In genomic region chr12:52368466-52368865, GRCm38 (mm10) we compare ENCODE assay signal across 29 mouse cellular contexts.
DNase-seq lines count a peak whose midpoint lies in the region; ATAC-seq and TF ChIP-seq lines count a peak whose summit lies in the region.
"Had no signal": no experiment of that assay in that cellular context is flagged by ENCODE, and none has a peak within 500 bp of the region (broad histone marks: within the 10 kb centered on the region; RNA-seq: fewer than 3 reads in every experiment).

No protein-coding gene starts in this region.

- ATAC-seq in hindbrain, embryonic 14.5 days (ENCODE audit: low FRiP score) = no peak
- ATAC-seq in liver, postnatal 0 days = peak; percentile 69; the same call in 1 of the 2 replicates
- ATAC-seq in liver, embryonic 12.5 days = no peak
- no peak for ATAC-seq in midbrain, embryonic 13.5 days
- ATAC-seq: activated CD4-positive, CD25-positive, alpha-beta regulatory T cell, adult 4 months; inflammation-experienced regulatory T-cells, adult 6 months had no signal

- H3K36me3 ChIP-seq in hindbrain, embryonic 10.5 days = no peaks in the 10 kb centered on the region
- H3K36me3 ChIP-seq in hindbrain, embryonic 14.5 days (replicated peaks; ENCODE audit: control insufficient read depth, insufficient read depth) = no peaks in the 10 kb centered on the region
- no peaks in the 10 kb centered on the region for H3K36me3 ChIP-seq in liver, postnatal 0 days (replicated peaks; ENCODE audit: insufficient read depth, low read length)
- no peaks in the 10 kb centered on the region for H3K36me3 ChIP-seq in liver, embryonic 12.5 days
- no peaks in the 10 kb centered on the region for H3K36me3 ChIP-seq in midbrain, embryonic 13.5 days
- H3K36me3 ChIP-seq: embryonic facial prominence, embryonic 12.5 days; forebrain, embryonic 12.5 days; G1E; heart, embryonic 15.5 days; limb, embryonic 12.5 days had no signal

- no peak overlapping the region for H3K4me2 ChIP-seq in hindbrain, embryonic 14.5 days (replicated peaks)
- H3K4me2 ChIP-seq in liver, postnatal 0 days (ENCODE audit: low read depth, low read length) = no peak overlapping the region
- no peak overlapping the region for H3K4me2 ChIP-seq in liver, embryonic 12.5 days
- H3K4me2 ChIP-seq in midbrain, embryonic 13.5 days (replicated peaks) = no peak overlapping the region
- H3K4me2 ChIP-seq: embryonic facial prominence, embryonic 12.5 days; forebrain, embryonic 12.5 days; heart, embryonic 15.5 days; limb, embryonic 12.5 days; midbrain, embryonic 11.5 days had no signal

- no peak overlapping the region for H3K9ac ChIP-seq in hindbrain, embryonic 14.5 days
- no peak overlapping the region for H3K9ac ChIP-seq in liver, postnatal 0 days (replicated peaks)
- H3K9ac ChIP-seq in liver, embryonic 12.5 days = no peak overlapping the region
- H3K9ac ChIP-seq in midbrain, embryonic 13.5 days (replicated peaks) = no peak overlapping the region
- H3K9ac ChIP-seq: embryonic facial prominence, embryonic 12.5 days; forebrain, embryonic 12.5 days; heart, embryonic 15.5 days; limb, embryonic 12.5 days; liver, embryonic 14.5 days had no signal

- 73% methylated on average over 4 of the region's 4 CpGs for WGBS in hindbrain, embryonic 10.5 days
- WGBS in hindbrain, embryonic 14.5 days = 55% methylated on average over 4 of the region's 4 CpGs
- 65% methylated on average over 4 of the region's 4 CpGs for WGBS in liver, postnatal 0 days (ENCODE audit: insufficient replicate concordance)
- WGBS in liver, embryonic 12.5 days (ENCODE audit: insufficient replicate concordance) = 59% methylated on average over 4 of the region's 4 CpGs
- WGBS in midbrain, embryonic 13.5 days = 82% methylated on average over 4 of the region's 4 CpGs

- H3K4me1 ChIP-seq in hindbrain, embryonic 10.5 days (replicated peaks) = peaks cover 14% of the 10 kb centered on the region
- H3K4me1 ChIP-seq in hindbrain, embryonic 14.5 days (replicated peaks; ENCODE audit: control insufficient read depth, insufficient read depth, low read length) = no peaks in the 10 kb centered on the region; the same call in 1 of the 2 replicates
- H3K4me1 ChIP-seq in liver, postnatal 0 days (ENCODE audit: insufficient read depth) = no peaks in the 10 kb centered on the region
- no peaks in the 10 kb centered on the region for H3K4me1 ChIP-seq in liver, embryonic 12.5 days
- 0 out of 2 replicates have a peak, but pooled peaks cover 4% of the 10 kb centered on the region for H3K4me1 ChIP-seq in midbrain, embryonic 13.5 days (replicated peaks)

- no peak overlapping the region for H3K4me3 ChIP-seq in hindbrain, embryonic 10.5 days
- no peak overlapping the region for H3K4me3 ChIP-seq in hindbrain, embryonic 14.5 days (replicated peaks; ENCODE audit: low read length)
- H3K4me3 ChIP-seq in liver, postnatal 0 days (ENCODE audit: low read depth, low read length) = no peak overlapping the region
- H3K4me3 ChIP-seq in liver, embryonic 12.5 days = no peak overlapping the region
- no peak overlapping the region for H3K4me3 ChIP-seq in midbrain, embryonic 13.5 days (replicated peaks)
- H3K4me3 ChIP-seq: embryonic facial prominence, embryonic 12.5 days; forebrain, embryonic 12.5 days; heart, embryonic 15.5 days; layer of hippocampus, adult 2 months; limb, embryonic 12.5 days had no signal

- H3K27me3 ChIP-seq in hindbrain, embryonic 10.5 days (ENCODE audit: insufficient read depth, poor library complexity, severe bottlenecking) = no peaks in the 10 kb centered on the region
- no peaks in the 10 kb centered on the region for H3K27me3 ChIP-seq in hindbrain, embryonic 14.5 days (ENCODE audit: control insufficient read depth, insufficient read depth, low read length)
- no peaks in the 10 kb centered on the region for H3K27me3 ChIP-seq in liver, postnatal 0 days (ENCODE audit: insufficient read depth, low read length)
- H3K27me3 ChIP-seq in liver, embryonic 12.5 days (replicated peaks) = no peaks in the 10 kb centered on the region
- H3K27me3 ChIP-seq in midbrain, embryonic 13.5 days = no peaks in the 10 kb centered on the region
- H3K27me3 ChIP-seq: CH12.LX; embryonic facial prominence, embryonic 12.5 days; forebrain, embryonic 12.5 days; heart, embryonic 15.5 days had no signal

- no peak for TF ChIP-seq CTCF in liver, postnatal 0 days (IDR thresholded peaks at IDR 0.05; ENCODE audit: low read depth)

- no peak for DNase-seq in hindbrain, embryonic 10.5 days (ENCODE audit: low spot score)
- no peak for DNase-seq in hindbrain, embryonic 14.5 days (ENCODE audit: low spot score)
- no peak for DNase-seq in liver, postnatal 0 days
- peak; percentile 75 to 93 for DNase-seq in adrenal gland, adult (ENCODE audit: inconsistent age in 2 of 2, low spot score in 1 of 2)
- peak; percentile 76 to 81 for DNase-seq in adrenal gland, postnatal 36 days
- DNase-seq in cerebellum, adult 8-10 months = no peak
- DNase-seq: B cell, adult 2 months; cerebellum, adult 2 months; cerebellum, postnatal 36 days; gastrocnemius, postnatal 36 days; heart, postnatal 36 days; kidney, adult 8-10 months; kidney, postnatal 25 days; retina, postnatal 1 day; right cerebral cortex, postnatal 25 days; spleen, adult 18-20 months had no signal

- 0 out of 2 replicates have a peak overlapping the region, but pooled peaks have one; percentile 18 for H3K27ac ChIP-seq in hindbrain, embryonic 10.5 days
- no peak overlapping the region for H3K27ac ChIP-seq in hindbrain, embryonic 14.5 days
- no peak overlapping the region for H3K27ac ChIP-seq in liver, postnatal 0 days (ENCODE audit: low read depth)
- H3K27ac ChIP-seq in liver, embryonic 12.5 days = no peak overlapping the region
- no peak overlapping the region for H3K27ac ChIP-seq in midbrain, embryonic 13.5 days
- H3K27ac ChIP-seq: embryonic facial prominence, embryonic 12.5 days; forebrain, embryonic 12.5 days; heart, embryonic 15.5 days; layer of hippocampus, adult 2 months; limb, embryonic 12.5 days; liver, embryonic 14.5 days had no signal

- H3K9me3 ChIP-seq in hindbrain, embryonic 10.5 days = no peaks in the 10 kb centered on the region
- no peaks in the 10 kb centered on the region for H3K9me3 ChIP-seq in hindbrain, embryonic 14.5 days (ENCODE audit: control insufficient read depth, low read length)
- H3K9me3 ChIP-seq in liver, postnatal 0 days (ENCODE audit: low read length) = no peaks in the 10 kb centered on the region
- H3K9me3 ChIP-seq in liver, embryonic 12.5 days (replicated peaks) = no peaks in the 10 kb centered on the region
- H3K9me3 ChIP-seq in midbrain, embryonic 13.5 days = no peaks in the 10 kb centered on the region
- H3K9me3 ChIP-seq: embryonic facial prominence, embryonic 12.5 days; forebrain, embryonic 12.5 days; G1E; heart, embryonic 15.5 days; limb, embryonic 12.5 days had no signal

- no peak for TF ChIP-seq EP300 in liver, postnatal 0 days (IDR thresholded peaks at IDR 0.05; ENCODE audit: low read depth)

Comparison
In these comparisons a context has a peak if more than half of its experiments do, and no peak if none do; other contexts are left out.
1. DNase-seq: peak in adrenal gland, adult (2 of 2) and adrenal gland, postnatal 36 days (2 of 2); none in hindbrain, embryonic 10.5 days (single experiment), hindbrain, embryonic 14.5 days (single experiment), liver, postnatal 0 days (single experiment) and cerebellum, adult 8-10 months (single experiment).